Mouse (Mus musculus): ENCODE results near the gene Pigz.
A peak's percentile ranks its signal among the peaks of the same experiment; 100 is the strongest.

Pigz gene

DNA sequence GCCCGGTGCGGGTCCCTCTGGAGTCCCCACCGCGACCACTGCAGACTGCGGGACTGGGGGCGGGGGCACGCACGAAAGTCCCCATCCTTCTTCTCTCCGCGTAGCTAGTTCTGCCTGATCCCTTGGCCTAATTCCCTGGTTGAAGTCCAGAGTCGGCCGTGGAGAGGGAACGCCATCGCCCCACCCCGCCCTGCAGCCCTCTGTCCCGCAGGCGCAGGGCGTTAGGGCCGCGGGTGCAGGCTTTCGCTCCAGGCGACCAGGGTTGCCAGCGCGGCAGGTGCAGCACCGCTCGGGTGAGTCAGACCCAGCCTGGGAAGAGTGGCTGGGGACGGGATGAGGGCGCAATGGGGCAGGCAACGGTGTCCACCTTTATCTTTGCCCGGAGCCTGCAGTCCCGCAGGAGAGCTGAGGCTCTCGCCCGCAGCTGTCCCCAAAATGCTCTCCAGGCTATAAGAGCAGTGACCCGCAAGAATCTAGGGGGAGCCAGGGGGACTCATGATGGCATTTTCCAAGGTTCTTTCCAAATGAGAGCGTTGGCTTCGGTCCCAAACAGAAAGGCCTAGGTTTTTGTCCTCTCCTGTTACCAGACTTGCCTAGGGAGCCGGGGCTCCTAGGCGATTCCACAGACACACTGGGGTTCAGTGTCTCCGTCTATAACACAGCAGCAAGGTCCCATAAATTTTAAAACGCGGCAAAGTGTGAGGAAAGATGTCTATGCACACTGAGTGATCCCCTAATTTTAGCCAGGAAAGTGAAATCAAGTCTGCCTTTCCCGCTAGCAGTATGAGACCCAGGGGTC lies at the start of gene Pigz:
Gene Pigz (plus strand): TSS at position 101 of the 799 bp plus-strand sequence.
- no peak for DNase-seq (ENCODE audit: low spot score)

DNA sequence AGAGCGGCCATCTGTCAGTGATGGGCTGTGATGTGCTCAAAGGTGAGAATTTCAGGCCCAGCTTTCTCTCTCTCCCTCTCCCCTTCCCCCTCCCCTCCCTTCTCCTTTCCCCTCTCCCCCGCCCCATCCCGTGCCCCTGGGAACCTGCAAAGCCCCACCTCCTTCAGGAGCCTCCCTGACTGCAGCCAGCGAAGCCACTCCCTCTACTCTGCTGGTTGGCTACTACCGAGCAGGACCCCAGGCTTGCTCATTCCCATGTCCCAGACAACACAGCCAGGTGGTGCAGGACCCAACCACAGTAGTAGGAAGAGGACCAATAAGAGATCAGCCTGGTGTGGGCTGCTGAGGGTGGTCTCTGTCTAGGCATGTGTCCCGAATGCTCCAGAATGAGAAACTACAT lies 49.7 kb upstream of the Pigz start:
- DNase-seq (ENCODE audit: low spot score): no peak

DNA sequence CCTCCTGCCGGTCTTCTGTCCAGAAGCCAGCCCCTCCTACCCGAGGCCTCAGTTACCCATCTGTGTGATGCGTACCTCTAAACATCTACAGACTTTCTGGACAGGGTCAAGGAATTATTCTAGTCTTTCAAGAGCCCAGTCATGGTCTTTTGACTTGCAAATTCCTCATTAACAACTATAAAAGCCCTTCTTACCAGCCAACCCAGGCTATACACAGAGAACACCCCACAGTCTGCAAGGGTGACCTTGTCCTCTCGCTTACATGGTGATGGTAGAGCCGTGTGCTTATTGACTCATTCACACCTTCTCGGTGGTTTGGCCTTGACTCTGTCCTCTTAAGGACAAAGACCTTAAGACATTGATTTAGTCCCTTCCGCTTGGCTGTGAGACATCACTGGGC lies 42.7 kb upstream of the Pigz start:
- DNase-seq (ENCODE audit: low spot score): no peak

DNA sequence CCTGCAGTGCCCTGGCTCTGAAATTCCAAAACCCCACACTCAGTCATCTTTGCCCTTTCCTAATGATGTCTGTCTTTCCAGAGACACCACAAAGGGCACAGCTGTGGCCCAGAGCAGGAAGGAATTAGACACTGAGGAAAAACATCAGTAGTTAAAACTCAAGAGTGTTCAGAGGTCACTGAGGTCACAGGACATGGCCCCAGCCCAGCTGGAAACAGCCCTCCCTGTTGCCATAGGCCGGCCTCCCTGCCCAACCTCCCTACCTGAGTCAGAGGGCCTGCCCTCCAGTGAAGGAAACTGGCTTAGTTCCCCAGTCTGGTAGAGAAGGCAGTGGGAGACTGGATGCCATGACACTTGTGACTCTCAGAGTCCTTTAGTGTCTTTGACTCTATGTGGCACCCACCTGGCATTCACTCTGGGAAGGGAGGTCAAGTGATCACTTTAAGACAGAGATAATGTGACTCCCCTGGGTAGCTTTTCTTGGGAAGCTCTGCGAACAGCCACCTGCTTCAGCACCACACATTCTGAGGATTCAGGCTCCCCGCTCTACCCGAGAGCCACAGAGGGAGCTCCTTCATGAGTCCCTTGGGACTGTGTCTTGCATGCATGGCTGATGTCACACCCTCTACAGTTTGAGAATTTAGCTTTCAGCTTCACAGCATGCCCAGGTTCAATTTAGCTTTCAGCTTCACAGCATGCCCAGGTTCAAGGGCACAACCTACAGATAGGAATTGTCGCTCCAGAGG lies 40.1 kb upstream of the Pigz start:
- DNase-seq (ENCODE audit: low spot score): no peak

DNA sequence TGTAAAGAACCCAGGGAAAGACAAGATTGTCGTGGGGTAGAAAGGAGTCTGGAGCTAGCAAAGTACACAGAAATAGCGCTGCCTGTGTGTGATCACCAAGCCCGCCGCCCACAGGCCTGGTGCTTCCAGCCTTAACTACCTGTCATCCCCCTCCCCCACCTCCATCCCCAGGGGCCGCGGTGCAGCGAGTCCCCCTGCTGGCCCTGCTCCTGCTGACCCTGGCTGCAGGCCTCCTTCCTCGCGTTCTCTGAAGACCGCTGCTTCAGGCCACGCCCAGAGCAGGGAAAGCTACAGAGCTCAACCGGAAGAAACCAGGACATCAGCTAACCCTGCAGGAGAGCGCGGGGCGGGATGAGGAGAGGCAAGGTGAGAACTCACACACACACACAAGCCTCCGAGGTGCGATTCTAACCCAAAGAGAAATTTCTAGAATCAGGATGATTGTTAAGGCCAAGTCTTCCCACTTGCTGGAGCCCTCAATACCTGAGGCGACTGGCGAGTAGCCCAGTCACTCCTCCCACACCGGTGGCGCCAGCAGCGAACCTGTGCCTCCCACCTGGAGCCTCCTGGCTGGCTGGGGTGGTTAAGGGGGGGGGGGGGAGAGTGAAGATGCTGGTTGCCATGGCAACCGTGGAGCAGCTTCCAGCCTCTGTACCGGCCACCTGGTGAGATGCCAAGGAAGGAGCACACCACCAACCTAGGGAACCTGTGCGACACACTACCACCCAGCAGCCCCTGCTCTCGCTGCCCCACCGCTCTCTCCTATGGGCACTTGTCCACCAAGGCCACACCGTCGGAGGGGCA lies 36.5 kb upstream of the Pigz start:
- DNase-seq (ENCODE audit: low spot score): peak; percentile 22

DNA sequence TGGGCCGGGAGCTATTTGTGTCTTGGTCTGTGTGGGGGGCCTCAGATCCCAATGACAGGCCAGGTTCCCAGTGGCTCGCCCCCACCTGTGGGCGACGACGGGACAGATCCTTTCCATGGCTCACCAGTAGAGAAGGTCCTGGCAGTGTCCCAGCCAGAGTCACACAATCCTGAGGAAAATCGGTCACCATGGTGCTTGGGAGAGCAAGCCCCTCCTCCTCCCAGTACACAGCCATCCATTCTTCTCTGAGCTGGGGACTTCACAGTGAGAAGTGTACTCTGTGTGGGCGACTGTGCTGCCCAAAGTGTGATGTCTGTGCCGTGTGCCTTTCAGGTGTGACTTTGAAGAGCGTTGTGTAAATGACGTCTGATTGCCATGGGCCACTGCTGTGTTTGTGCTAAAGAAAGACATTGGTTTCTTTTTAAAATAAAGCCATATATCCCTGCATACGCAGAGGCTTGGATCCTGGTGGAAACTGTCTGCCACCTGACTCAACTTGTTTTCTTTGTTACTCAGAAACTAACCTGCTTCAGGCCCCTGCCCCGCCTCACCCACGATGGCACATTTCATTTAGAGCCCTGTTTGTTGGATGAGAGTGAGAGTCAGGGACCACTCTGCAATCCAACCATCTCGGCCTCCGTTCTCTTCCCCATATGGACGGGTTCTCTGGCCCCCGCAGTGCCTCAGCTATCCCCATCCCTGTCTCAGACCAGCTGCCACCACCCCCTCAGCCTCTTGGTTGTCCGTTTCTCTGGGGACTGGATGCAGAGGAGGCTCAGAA lies 34.9 kb upstream of the Pigz start:
- no peak for DNase-seq (ENCODE audit: low spot score)

DNA sequence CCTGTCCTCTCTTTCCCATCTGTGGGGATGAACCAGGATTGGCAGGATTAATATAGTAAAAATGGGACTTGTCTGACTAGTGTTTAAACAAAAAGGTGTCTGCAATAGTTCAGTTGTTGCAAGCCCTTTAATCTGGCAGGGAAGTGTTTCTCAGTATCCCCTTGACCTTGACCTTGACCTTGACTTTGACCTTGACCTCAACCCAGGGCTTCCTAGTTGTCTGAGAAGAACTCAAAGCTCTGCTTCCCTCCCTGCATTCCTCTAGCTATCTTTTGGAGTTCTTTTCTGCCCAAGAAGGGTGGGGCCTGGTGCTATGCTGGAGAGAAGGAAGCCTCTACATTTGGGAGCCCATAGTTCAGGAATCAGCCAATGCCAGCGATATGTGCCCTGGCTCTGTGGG lies 31.8 kb upstream of the Pigz start:
- DNase-seq (ENCODE audit: low spot score): no peak

DNA sequence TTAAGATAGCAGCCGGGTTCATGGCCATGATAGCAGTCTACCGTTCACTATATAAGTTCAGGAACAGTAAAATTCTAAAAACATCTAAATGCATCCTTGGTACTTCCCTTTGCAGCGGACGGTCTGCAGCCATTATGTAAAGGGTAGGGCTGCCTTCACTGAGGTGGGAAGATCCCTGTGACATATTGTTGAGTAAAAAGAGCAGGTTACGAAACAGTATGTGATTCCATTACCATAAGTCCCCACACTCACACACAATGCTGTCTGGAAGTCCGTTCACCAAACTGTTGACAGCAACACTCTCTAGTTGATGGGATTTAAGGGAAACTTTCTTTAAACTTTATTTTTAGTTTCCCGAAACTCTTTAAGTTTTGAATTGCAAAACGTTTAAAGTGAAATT lies 30.4 kb upstream of the Pigz start:
- DNase-seq (ENCODE audit: low spot score): no peak

DNA sequence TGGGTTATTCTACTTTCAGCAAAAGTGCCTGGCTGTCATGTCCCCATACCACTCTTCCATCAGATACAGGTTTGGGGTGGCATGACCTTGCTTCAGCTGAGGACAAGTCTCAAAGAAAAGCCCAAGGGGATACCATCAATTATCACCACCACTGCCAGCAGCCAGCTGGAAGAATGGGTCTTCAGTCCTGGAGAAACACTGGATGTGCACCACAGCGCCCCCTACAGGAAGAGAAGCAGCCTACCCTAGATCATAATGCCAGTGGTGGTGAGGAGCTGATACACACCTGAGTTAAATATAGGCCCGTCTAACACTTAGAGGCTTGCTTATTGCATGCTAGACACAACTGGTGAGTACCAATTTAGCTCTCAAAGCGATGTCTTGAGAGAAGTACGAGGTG lies 28.3 kb upstream of the Pigz start:
- DNase-seq (ENCODE audit: low spot score): no peak

DNA sequence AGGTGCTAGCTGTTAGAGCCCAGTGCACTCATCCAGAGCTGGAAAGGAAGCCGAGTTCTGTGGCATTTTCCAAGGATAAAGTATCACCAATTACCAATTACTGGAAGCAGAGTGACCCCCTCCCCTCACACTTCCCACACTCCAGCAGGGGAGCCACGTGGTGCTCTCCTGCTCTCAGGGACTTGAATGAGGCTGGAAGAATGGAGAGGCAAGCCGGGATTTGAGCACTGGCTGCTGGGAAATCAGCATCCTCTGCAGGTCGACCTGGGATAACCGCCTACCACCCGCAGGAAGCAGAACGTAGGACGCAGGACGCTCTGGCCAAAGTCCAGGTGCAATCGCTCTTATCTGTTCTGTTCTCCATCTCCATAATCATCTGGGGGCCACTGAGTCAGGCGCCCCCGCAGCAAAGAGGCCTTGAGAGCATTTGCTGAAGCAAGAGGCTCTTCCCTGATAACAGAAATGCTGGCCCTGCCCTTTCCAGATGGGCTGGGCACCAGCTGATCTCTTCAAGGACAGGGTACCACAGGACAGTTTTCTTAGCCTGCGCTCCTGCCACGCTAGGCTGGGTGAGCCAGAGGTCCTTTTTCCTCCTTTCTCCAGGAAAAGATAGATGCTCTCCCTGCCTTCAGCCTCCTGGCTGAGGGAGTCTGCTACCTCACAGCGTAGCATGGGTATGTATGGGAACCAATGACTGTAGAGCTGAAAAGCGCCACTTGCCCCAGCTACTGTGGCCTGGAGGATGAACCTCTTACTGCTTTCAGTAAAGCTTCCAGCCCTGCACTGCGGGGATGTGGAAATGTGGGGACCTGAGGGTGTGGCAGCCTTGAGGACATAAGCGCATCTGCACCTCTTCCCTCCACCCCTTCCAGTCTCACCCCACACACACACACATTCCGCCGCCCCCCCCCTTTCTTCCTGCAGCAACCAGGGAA lies 27.5 kb upstream of the Pigz start:
- DNase-seq (ENCODE audit: low spot score): peak; percentile 56

DNA sequence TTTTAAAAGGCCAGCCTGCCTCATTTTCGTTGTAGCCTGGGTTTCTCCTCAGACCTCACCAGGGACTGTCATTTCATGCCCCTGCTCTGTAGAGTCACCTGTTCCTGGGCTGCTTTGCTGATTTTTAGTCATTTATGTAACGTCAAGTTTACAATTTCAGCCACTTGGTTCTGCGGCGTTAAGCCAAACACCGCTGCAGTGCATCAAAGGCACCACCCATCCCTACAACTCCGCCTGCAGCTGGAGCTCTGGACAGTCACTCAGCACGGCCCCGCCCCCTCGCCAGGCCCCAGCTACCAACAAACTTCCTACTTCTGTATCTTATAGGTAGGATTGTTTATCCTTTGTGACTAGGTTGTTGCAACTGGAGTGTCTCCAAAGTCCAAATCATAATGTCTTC lies 26.8 kb upstream of the Pigz start:
- no peak for DNase-seq (ENCODE audit: low spot score)

DNA sequence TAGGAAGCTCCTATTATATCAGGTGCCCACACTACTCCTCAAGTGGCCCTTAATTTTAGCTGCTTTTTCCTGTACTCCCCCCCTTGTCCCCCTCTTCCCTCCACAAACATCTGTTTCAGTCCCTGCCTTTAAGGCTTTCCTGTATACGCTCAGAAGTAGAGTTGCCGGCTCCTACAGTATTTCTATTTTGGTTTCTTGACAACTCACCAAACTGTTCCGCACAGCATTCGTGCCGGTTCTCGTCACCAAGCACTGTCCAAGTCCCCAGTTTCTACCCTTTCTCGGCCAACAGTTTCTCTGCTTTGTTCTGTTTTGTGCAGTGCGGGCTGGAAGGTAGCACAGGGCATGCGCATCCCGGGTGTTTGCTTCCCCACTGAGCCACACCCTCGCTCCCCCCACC lies 24.7 kb upstream of the Pigz start:
- no peak for DNase-seq (ENCODE audit: low spot score)

DNA sequence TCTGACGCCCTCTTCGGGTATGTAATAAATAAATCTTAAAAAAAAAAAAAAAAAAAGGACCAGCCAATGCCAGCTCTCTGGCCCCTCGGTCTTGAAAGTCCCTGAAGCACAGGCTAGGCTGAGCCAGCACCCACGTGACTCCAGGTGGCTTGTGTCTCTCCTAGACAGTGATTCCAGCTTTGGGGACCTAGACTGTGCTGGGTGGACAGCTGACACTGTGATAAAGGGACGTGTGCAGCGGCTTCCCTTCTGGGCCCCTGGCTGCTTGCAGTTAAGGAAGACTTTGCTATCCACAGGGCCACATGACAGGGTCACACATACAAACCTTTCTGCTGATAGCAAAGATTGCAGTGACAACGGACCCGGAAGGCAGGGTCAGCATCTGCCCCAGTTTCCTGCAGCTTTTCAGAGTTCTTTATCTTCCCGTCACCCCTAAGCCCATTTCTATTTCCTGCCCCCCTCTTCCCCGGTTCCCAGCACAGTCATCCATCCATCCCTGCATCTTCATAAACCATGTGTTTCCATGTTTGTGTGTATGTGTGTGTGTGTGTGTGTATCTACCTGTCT lies 23.3 kb upstream of the Pigz start:
- no peak for DNase-seq (ENCODE audit: low spot score)

DNA sequence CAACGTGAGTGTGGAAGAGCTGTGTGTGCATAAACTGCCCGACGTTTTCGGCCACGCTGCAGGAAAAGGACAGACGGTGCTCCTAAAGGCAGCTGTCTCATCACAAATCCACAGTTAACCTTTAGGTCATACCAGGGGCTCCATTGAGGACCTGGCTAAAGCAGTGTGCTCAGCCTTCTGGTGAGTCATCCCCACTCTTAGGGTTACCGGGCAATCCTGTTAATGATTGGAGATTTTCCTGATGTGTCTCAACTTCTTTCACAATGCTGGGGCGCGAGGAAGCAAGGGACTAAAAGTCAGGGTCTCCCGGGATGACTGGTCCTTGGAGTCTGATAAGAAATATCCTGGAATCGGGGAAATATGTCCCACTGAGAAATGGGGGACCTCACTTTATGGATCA lies 15.9 kb upstream of the Pigz start:
- no peak for DNase-seq (ENCODE audit: low spot score)

DNA sequence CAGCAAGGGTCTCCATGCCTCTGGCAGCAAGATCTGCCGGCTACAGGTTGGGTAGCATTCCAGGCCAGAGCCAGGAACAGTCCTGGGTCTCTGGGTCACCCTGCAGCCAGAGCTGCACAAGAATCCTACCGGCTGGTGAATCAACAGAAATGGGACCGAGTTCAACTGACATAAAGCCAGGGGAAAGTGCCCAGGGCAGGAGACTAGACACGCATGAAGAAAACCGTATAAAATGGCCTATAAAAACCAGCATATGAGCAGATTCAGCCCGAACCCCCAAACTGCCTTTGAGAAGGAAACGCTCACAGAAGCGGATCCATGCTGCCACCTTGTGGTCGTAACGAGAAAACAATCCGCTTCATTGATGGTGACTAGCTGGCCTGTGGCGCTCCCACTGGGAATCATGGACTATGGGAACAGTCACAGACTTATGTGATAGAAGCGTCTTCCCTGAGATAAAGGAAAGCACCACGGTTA lies 15.4 kb upstream of the Pigz start:
- DNase-seq (ENCODE audit: low spot score): peak; percentile 25

DNA sequence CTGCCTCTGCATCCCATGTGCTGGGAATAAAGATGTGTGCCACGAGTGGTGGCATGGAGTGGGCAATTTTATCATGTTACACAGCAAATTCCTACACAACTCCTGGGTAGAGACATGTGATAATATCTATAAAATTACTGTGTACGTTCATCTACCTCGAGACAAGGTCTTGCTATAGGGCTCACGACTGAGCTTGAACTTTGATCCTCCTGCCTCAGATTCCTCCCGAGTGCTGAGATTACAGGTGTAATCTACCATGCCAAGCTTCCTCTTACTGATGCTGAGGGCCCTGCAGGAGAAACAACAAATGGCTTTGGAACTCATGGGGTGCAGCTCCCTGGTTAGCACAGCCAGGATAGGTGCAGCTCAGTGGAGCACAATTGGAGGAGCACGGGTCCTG lies 9.3 kb upstream of the Pigz start:
- DNase-seq (ENCODE audit: low spot score): no peak

DNA sequence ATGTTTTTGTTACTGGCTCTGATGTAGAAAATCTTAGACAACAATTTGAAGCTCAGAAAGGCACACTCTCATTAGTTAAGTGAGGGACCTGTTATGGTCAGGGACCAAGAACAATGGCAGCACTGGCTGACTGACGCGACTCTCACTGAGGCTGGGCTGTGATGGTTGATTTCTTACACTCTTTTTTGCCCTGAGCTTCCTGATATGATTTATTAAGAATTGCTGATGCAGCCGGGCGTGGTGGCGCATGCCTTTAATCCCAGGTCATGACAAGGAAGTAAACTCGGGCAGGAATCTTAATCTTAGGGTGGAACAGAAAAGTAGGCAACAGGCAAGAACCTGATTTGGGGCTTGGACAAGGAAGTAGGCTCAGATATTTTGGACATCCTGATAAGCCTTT lies 7.6 kb upstream of the Pigz start:
- DNase-seq (ENCODE audit: low spot score): no peak

DNA sequence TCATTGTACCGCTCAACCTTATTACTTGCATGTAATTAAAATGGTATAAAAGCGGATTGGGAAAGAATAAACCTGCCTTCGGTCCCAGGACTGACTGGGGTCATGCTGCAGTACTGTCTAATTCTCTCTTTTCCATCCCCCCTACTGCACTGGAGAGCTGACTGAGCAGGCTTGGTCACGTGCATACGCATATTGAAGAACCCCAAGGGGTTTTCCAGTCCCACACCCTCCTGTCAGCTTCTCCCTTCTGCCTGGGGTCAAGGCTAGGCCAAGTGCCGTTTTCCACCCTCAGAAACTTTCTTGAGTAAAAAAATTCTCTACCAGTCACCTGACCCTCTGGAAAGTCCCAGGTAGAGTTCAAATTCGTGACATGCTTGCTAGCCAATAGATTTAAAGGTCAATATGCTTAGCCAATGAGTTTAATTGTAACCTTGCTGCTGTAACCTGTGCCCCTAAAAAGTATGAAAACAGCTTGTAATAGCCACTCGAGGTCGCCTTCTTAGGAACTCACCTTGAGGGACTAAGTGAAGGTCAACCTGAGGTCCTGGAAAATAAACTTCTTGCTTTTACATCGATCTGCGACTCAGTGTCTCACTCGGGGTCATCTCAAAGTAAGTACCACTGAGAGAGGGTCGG lies 7.0 kb upstream of the Pigz start:
- DNase-seq (ENCODE audit: low spot score): no peak

DNA sequence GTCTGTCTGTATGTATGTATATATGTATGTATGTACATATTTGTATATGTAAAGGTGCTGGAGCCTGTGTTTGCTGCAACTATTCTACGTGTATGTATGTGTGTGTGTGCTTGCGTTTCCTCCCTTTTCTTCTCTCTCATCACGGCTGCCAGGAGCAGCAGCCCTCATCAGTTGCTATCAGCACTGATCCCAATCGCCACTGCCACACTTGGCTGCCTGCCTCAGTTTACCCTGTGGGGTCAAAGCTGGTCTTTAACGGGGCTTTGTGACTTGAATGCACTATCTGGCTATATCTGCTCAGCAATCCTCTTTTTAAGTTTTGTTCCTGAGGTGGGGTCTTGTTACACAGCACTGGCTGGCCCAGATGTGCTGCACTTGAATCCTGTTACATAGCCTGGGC lies 6.2 kb upstream of the Pigz start:
- DNase-seq (ENCODE audit: low spot score): no peak

DNA sequence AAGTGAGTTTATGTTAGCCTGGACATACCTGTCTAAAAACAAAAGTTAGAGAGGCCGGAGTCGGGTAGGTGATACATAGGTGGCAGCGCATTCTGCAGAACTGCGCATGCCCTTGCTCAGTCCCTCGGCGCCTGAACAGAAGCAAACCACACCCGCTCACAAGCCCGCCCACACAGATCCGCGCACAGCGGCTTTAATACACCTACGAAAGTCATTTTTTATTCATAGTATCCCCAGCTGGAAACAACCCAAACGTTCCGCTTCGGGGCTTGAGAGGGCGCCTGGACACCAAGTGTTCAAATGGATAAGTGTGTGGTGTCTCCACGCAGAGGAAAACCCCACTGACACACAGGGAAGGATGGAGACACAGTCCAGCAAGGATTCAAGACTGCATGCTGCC lies 2.3 kb upstream of the Pigz start:
- no peak for DNase-seq (ENCODE audit: low spot score)
